Mouse (Mus musculus) lung, embryonic 14.5 days (tissue): ENCODE results near the gene Oxa1l. TPM values are rescaled to one million over a fixed set of nuclear protein-coding genes. Genes with fewer than 3 reads are reported as not detected.

Source experiments
- ATAC-seq: fragments of 200-750 bp; cut with Nextera tagmentation; 2 replicates; pipeline ENCODE4 v1.8.0; 2017; ENCODE audit warnings: mild to moderate bottlenecking, moderate TSS enrichment, moderate library complexity; ENCODE audit not compliant: insufficient read depth
- DNase-seq: peaks from one replicate; pipeline ENCODE4 v3.0.0-alpha.2; 2015
- H3K27ac ChIP-seq: fragments of 300-500 bp; sonication (generic); 2 replicates; pipeline ENCODE4 v1.5.1; 2014; ENCODE audit warnings: low read depth, mild to moderate bottlenecking, moderate library complexity
- H3K27me3 ChIP-seq: fragments of 300-500 bp; sonication (generic); 2 replicates; pipeline ENCODE4 v1.6.1; 2014; ENCODE audit warnings: low read length, control low read depth; ENCODE audit not compliant: insufficient read depth
- H3K36me3 ChIP-seq: fragments of 300-500 bp; sonication (generic); 2 replicates; pipeline ENCODE4 v1.6.1; 2014; ENCODE audit warnings: control low read depth; ENCODE audit not compliant: insufficient read depth
- H3K4me1 ChIP-seq: fragments of 300-500 bp; sonication (generic); 2 replicates; pipeline ENCODE4 v1.6.1; 2014; ENCODE audit warnings: antibody characterized with exemption, control low read depth; ENCODE audit not compliant: insufficient read depth
- H3K4me2 ChIP-seq: fragments of 300-500 bp; sonication (generic); 2 replicates; pipeline ENCODE4 v1.6.1; 2014; ENCODE audit warnings: mild to moderate bottlenecking
- H3K4me3 ChIP-seq: fragments of 300-500 bp; sonication (generic); 2 replicates; pipeline ENCODE4 v1.5.1; 2014; ENCODE audit warnings: low read depth, low read length
- H3K9ac ChIP-seq: fragments of 300-500 bp; sonication (generic); 2 replicates; pipeline ENCODE4 v1.6.1; 2014
- H3K9me3 ChIP-seq: fragments of 300-500 bp; sonication (generic); 2 replicates; pipeline ENCODE4 v1.6.1; 2016; ENCODE audit warnings: low read depth, low read length, control low read depth
- CTCF ChIP-seq: IDR thresholded peaks from 2 replicates; pipeline ENCODE4 v1.5.1; 2016; ENCODE audit warnings: antibody characterized with exemption, low read depth
- WGBS: fragments of 180-500 bp; shearing (Covaris S2); extraction: QIAGEN DNeasy Blood & Tissue Kit; methylation state at CpG from one replicate; pipeline ENCODE4 v1.1.7; 2014; 5-methylcytosine and 5-hydroxymethylcytosine counted together
- polyA plus RNA-seq: library from polyadenylated mRNA; unstranded; fragments of >200 nt; fragmentation: Nextera tagmentation; extraction: Ambion mirVana; gene quantifications from 2 replicates; pipeline ENCODE4 v1.2.1, GENCODE M21; 2014

Oxa1l gene
- polyA plus RNA-seq, 1 experiment from 2014 or later = 53.5 TPM

DNA sequence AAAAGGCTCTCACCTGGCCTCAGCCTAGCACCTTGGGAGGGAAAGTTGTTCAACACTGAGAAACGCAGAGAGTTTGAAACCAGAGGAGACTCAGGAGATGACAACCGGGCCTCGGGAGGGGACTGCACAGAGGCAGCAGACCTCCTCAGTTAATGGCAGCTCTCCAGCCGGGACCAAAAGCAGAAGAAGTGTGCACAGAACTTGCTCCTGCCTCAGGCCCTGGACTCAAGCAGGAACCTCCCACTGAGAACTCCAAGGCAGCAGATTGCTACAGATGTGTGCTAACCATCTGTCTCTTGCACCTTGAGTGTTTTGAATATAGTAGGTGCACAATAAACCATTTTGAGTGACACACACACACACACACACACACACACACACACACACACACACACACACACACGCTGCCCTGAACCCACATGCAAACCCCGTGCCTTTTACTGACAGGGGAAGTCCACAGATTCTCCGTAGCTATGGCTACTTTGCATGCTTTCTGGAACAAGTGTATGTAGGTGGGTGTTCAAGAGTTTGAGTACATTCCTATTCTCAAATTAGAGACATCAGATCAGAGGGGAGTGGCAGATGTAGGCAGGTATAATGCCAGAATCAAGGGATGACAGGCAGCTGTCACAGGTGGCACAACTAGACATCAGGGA lies 37.4 kb downstream of the Oxa1l start:
- no peak for DNase-seq
- Histone ChIP-seq H3K4me1 (no peaks in the 10 kb centered on the region), H3K9me3 (no peaks in the 10 kb centered on the region), H3K27ac (no peak overlapping the region), H3K27me3 (no peaks in the 10 kb centered on the region), H3K9ac (no peak overlapping the region), H3K4me2 (no peak overlapping the region), H3K4me3 (no peak overlapping the region), H3K36me3 (no peaks in the 10 kb centered on the region)
- TF ChIP-seq CTCF = no peak
- whole genome bisulfite sequencing = 78% methylated on average over 7 of the region's 7 CpGs
- no peak for ATAC-seq

DNA sequence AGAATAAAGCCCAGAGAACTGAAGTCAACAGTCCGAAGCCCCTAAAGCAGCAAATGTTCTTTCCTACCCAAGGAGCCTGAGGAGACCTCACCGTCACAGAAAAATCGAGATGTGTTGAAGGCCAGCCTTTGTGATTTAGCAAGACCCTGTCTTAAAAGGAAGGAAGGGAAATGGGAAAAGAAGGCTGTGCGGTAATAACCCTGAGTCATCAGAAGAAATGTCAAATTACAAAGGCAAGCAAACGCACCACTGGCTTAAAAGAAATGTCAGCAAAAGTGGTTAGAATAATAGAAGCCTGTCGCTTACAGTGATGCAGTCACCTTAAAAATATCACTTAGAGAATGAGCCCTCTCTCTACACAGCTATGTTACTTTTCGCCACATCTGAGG lies 37.9 kb downstream of the Oxa1l start:
- DNase-seq (no peak), ATAC-seq (no peak)
- no peak overlapping the region for H3K4me3 ChIP-seq
- no peak overlapping the region for H3K4me2 ChIP-seq
- no peaks in the 10 kb centered on the region for H3K36me3 ChIP-seq
- H3K9ac ChIP-seq = no peak overlapping the region
- H3K4me1 ChIP-seq = no peaks in the 10 kb centered on the region
- no peak for TF ChIP-seq CTCF
- H3K27me3 ChIP-seq = no peaks in the 10 kb centered on the region
- WGBS = 65% methylated on average over 7 of the region's 7 CpGs
- H3K27ac ChIP-seq = peak overlapping the region; percentile 33; the same call in 1 of the 2 replicates
- no peaks in the 10 kb centered on the region for H3K9me3 ChIP-seq

DNA sequence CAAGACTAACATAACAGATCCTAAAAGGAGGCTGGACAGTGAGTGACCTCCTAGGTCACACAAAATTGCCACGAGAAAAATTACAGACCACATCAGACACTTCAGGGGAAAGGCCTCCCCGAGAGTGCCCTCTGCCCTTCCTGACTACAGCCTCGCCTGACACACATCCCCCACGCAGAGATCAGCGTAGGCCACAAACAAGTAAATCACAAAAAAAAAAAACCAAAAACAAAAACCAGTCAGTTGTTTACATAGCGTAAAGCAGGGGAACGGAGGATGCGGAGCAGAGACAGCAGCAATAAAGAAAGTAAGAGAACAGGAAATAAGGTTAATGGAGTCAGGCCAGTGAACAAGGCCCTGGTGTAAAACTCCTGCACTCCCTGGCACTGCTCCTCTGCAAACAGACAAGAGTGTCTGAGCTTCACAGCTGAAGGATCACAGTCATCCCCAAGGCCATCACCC lies 38.3 kb downstream of the Oxa1l start:
- DNase-seq (no peak), ATAC-seq (no peak)
- H3K4me2 ChIP-seq = no peak overlapping the region
- H3K36me3 ChIP-seq = no peaks in the 10 kb centered on the region
- H3K9me3 ChIP-seq = no peaks in the 10 kb centered on the region
- H3K27me3 ChIP-seq = no peaks in the 10 kb centered on the region
- no peak overlapping the region for H3K9ac ChIP-seq
- H3K4me1 ChIP-seq = no peaks in the 10 kb centered on the region
- no peak for TF ChIP-seq CTCF
- H3K27ac ChIP-seq = peak overlapping the region; percentile 33; the same call in 1 of the 2 replicates
- 30% methylated on average over 8 of the region's 8 CpGs for WGBS
- H3K4me3 ChIP-seq = no peak overlapping the region

DNA sequence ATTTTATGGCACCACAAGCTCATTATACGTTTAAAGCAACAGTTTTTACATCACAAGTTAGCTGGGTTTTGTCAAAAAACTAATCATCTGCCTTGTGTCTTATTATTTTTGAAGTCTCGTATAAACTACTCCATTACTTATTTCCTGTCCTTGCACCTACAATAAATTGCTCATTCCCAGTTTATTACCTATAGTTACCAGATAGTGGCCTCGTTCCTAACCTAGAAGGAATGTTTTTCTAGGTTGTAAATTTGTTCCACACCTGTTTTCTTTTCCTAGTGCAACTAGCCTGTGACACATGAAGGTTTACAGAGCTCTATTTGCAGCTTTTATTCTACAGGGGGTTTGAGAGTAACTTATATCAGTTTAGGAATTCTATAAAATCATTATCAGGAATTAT lies 41.1 kb downstream of the Oxa1l start:
- Histone ChIP-seq H3K9ac (no peak overlapping the region), H3K27ac (no peak overlapping the region), H3K4me3 (no peak overlapping the region), H3K4me2 (no peak overlapping the region), H3K36me3 (no peaks in the 10 kb centered on the region), H3K27me3 (no peaks in the 10 kb centered on the region), H3K9me3 (no peaks in the 10 kb centered on the region), H3K4me1 (no peaks in the 10 kb centered on the region)
- no peak for TF ChIP-seq CTCF
- DNase-seq (no peak), ATAC-seq (no peak)
- WGBS = 52% methylated on average over 3 of the region's 3 CpGs

DNA sequence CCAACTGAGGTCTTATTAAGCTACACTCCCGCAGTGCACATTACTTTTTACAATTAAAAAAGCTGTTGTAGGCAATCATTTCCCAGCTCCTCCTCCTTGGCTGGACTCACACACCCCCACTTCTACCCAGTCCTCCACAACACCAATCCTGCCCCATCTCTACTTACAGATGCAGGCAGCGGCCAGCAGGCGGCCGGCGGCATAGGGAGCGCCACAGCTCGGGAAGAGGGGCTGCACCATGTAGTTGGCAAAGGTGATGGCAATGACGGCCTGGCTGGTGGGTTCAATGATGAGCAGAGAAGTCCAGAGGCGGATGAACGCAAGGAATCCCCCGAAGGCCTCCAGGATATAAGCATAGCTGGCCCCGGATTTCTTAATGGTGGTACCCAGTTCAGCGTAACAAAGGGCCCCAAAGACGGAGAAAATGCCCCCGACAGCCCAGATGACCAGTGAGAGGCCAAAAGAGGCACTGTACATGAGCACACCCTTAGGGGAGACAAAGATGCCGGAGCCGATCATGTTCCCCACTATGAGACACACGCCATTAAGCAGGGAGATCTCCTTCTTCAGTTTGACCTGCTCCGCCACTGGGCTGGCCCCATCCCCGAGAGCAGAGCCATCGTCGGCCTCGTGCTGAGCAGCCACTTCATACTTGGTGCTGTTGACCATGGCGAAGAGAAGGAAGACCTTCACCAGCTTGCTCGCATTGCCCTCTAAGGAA lies 47.9 kb downstream of the Oxa1l start:
- Histone ChIP-seq H3K27me3 (no peaks in the 10 kb centered on the region), H3K4me1 (peaks cover 6% of the 10 kb centered on the region; the same call in 1 of the 2 replicates), H3K9me3 (no peaks in the 10 kb centered on the region), H3K9ac (no peak overlapping the region), H3K27ac (no peak overlapping the region), H3K36me3 (no peaks in the 10 kb centered on the region), H3K4me2 (no peak overlapping the region), H3K4me3 (no peak overlapping the region)
- ATAC-seq (no peak), DNase-seq (no peak)
- peak; percentile 39; the same call in 1 of the 2 replicates for TF ChIP-seq CTCF
- WGBS = 84% methylated on average over 25 of the region's 25 CpGs

DNA sequence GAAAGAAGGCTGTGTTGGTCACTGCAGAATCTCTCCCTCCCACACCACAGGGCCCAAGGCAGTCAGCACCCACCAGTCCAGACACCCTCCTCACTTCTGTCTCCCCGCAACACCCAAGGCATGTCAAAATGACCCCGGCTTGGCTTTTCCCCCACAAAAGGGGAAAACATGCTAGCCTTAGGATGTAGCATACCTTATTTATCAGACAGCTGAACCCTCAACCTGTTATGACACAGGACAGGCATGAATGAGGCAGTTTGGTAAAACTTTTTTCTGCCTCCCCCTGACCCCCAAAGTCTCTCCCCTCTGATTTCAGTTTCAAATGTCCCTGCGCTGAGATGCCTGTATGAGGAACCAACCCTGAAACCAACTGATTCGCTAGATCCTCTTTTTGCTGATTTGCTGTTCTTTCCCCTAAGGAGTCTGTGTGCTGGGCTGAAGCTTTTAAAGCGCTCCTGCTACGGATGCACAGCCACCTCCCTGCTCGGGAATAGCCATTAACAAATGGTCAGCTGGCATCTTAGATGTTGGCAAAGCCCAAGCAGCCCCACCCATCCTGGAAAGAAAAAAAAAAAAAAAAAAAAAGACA lies 48.5 kb downstream of the Oxa1l start:
- H3K4me3 ChIP-seq = no peak overlapping the region
- H3K9ac ChIP-seq = no peak overlapping the region
- ATAC-seq (no peak), DNase-seq (no peak)
- no peaks in the 10 kb centered on the region for H3K27me3 ChIP-seq
- H3K36me3 ChIP-seq = no peaks in the 10 kb centered on the region
- peak overlapping the region; percentile 42; the same call in 1 of the 2 replicates for H3K4me2 ChIP-seq
- WGBS = 70% methylated on average over 7 of the region's 7 CpGs
- H3K4me1 ChIP-seq = peaks cover 12% of the 10 kb centered on the region
- no peak overlapping the region for H3K27ac ChIP-seq
- no peak for TF ChIP-seq CTCF
- H3K9me3 ChIP-seq = no peaks in the 10 kb centered on the region
